Mouse (Mus musculus): Measurements from ENCODE around the gene Casp9. TPM values are rescaled to one million over a fixed set of nuclear protein-coding genes. Genes with fewer than 3 reads are reported as not detected.
A peak's percentile ranks its signal among the peaks of the same experiment; 100 is the strongest.

The Casp9 gene
- 19.5 and 22.3 TPM in 2 replicates for polyA plus RNA-seq (2012)

- no peak for TF ChIP-seq GATA1 (IDR thresholded peaks at IDR 0.05; ENCODE audit: low read length)
These were observed at the start of gene Casp9 for GRCm38 (mm10) chr4:141793282-141794151. Casp9 (plus strand) TSS chr4:141793612.

GRCm38 (mm10) chr4:141746578-141747346, 46.6 kb upstream of the Casp9 start, which contains the start of gene Agmat:
Agmat (plus strand) TSS chr4:141746672.
- no peak for TF ChIP-seq GATA1 (IDR thresholded peaks at IDR 0.05; ENCODE audit: low read length)

- no peak for TF ChIP-seq GATA1 (IDR thresholded peaks at IDR 0.05; ENCODE audit: low read length)
These were observed 43.9 kb upstream of the Casp9 start for GRCm38 (mm10) chr4:141749557-141749956.

- no peak for TF ChIP-seq GATA1 (IDR thresholded peaks at IDR 0.05; ENCODE audit: low read length)
These were observed 42.6 kb upstream of the Casp9 start for GRCm38 (mm10) chr4:141750826-141751225.

GRCm38 (mm10) chr4:141751419-141752075, 41.9 kb upstream of the Casp9 start:
- peak; percentile 83 for TF ChIP-seq GATA1 (IDR thresholded peaks at IDR 0.05; ENCODE audit: low read length)

GRCm38 (mm10) chr4:141752076-141752421, 41.4 kb upstream of the Casp9 start:
- TF ChIP-seq GATA1 (IDR thresholded peaks at IDR 0.05; ENCODE audit: low read length) = no peak

- TF ChIP-seq GATA1 (IDR thresholded peaks at IDR 0.05; ENCODE audit: low read length) = no peak
These were observed 38.0 kb upstream of the Casp9 start for GRCm38 (mm10) chr4:141755375-141755930.

- TF ChIP-seq GATA1 (IDR thresholded peaks at IDR 0.05; ENCODE audit: low read length) = no peak
These were observed 36.3 kb upstream of the Casp9 start for GRCm38 (mm10) chr4:141757124-141757523.

- TF ChIP-seq GATA1 (IDR thresholded peaks at IDR 0.05; ENCODE audit: low read length) = no peak
These were observed 34.4 kb upstream of the Casp9 start for GRCm38 (mm10) chr4:141758874-141759542.

- no peak for TF ChIP-seq GATA1 (IDR thresholded peaks at IDR 0.05; ENCODE audit: low read length)
These were observed 32.5 kb upstream of the Casp9 start for GRCm38 (mm10) chr4:141760942-141761341.

GRCm38 (mm10) chr4:141762102-141762598, 31.3 kb upstream of the Casp9 start:
- TF ChIP-seq GATA1 (IDR thresholded peaks at IDR 0.05; ENCODE audit: low read length) = no peak

GRCm38 (mm10) chr4:141763476-141763875, 29.9 kb upstream of the Casp9 start:
- TF ChIP-seq GATA1 (IDR thresholded peaks at IDR 0.05; ENCODE audit: low read length) = no peak

GRCm38 (mm10) chr4:141765008-141765407, 28.4 kb upstream of the Casp9 start:
- no peak for TF ChIP-seq GATA1 (IDR thresholded peaks at IDR 0.05; ENCODE audit: low read length)

- no peak for TF ChIP-seq GATA1 (IDR thresholded peaks at IDR 0.05; ENCODE audit: low read length)
These were observed 27.1 kb upstream of the Casp9 start for GRCm38 (mm10) chr4:141766316-141766667.
